Mouse (Mus musculus) embryonic stem cell, embryonic (primary cell): ENCODE measurements around the gene Zc3h15.

ENCODE experiments used
- CTCF ChIA-PET, 4 experiments: fragments of 300-600 bp in 2 of 4; fragments of 350-600 bp in 2 of 4; sonication (Branson Sonifier 250); formaldehyde crosslinking; loops; one replicate each; lab custom pipeline; 2022; ENCODE audit warnings: inconsistent platforms in 2 of 4; lab: Charles Lee
- POLR2A ChIA-PET, 4 experiments: fragments of 300-600 bp in 2 of 4; fragments of 350-600 bp in 2 of 4; sonication (Branson Sonifier 250); formaldehyde crosslinking; loops; one replicate each; lab custom pipeline; 2022; ENCODE audit warnings: antibody characterized with exemption in 4 of 4, inconsistent platforms in 1 of 4; lab: Charles Lee

Gene Zc3h15

GRCm38 (mm10) chr2:83692651-83693545, 48.7 kb downstream of the Zc3h15 start:
- ChIA-PET CTCF (interaction anchor here in 1 of 4 experiments (1.5 to 2.3 kb wide), 2 partner anchors 23 to 83 kb away, joined by 3 to 10 read pairs; no protein-coding TSS in a partner anchor), POLR2A (interaction anchor here (0.5 to 3.3 kb wide), 50 partner anchors 9 to 783 kb away, joined by 3 to 38 read pairs (median 4); partner anchors contain the start of genes Zc3h15 (in 3 of the 4), Itgav (in 2 of the 4), Fam171b (in 1 of the 4) and Tfpi (in 1 of the 4))

- CTCF ChIA-PET, result interaction anchor here in 1 of 4 experiments (0.5 to 2.3 kb wide), 2 partner anchors 24 to 1105 kb away, joined by 5 to 10 read pairs; no protein-coding TSS in a partner anchor
- POLR2A ChIA-PET, result interaction anchor here in 2 of 4 experiments (1.3 to 3.2 kb wide), 4 partner anchors 12 to 50 kb away, joined by 4 to 38 read pairs (median 10); partner anchors contain the start of gene Zc3h15 (in 1 of the 2)
These were observed 49.8 kb downstream of the Zc3h15 start for GRCm38 (mm10) chr2:83694061-83694460.

DNA sequence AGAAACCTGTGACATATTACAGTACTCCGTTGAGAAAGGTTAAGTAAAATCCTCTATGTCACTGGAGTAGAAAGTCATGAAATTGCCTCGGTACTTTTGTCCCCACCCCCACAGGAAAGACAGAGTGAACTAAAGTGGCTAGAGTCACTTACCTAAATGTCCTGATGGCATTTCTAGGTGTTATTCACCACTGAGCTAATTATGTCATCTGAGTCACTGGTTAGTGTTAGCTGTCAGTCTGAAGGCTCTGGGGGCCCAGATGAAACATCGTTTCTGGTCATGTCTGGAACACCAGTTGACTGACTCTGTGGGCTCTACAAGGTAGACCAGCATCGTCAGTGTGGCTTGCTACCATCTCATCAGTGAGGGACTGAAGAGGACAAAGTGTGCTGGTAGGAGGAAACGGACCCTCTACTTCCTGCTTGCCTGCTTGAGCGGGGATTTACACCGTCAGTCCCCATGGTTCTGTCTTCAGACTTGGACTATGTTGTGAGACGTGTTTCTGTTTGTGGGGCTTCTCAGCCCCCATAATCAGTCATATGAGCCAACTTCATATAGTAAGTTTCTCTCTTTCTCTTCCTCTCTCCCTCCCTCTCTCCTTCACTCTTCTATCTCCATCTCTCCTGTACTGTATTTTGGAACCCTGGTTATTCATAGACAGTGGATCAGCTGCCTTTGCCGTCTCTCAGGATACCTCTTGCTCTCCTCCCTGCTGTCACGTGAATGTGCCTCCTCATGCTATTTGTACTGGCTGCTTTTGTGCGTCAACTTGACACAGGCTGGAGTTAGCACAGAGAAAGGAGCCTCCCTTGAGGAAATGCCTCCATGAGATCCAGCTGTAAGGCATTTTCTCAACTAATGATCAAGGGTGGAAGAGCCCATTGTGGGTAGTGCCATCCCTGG, 51.4 kb downstream of the Zc3h15 start:
- CTCF ChIA-PET, result interaction anchor here in 1 of 4 experiments (0.9 kb wide), 1 partner anchor 14 kb away, joined by 3 read pairs; no protein-coding TSS in a partner anchor

GRCm38 (mm10) chr2:83698484-83698883, 54.2 kb downstream of the Zc3h15 start:
- ChIA-PET POLR2A (no interaction called here), CTCF (interaction anchor here in 1 of 4 experiments (1.2 kb wide), 1 partner anchor 31 kb away, joined by 4 read pairs; no protein-coding TSS in a partner anchor)

More for the DNA sequence above, 51.4 kb downstream of the Zc3h15 start:
- POLR2A ChIA-PET, result interaction anchor here in 2 of 4 experiments (1.0 to 1.6 kb wide), 2 partner anchors 10 to 14 kb away, joined by 3 to 4 read pairs; no protein-coding TSS in a partner anchor

DNA sequence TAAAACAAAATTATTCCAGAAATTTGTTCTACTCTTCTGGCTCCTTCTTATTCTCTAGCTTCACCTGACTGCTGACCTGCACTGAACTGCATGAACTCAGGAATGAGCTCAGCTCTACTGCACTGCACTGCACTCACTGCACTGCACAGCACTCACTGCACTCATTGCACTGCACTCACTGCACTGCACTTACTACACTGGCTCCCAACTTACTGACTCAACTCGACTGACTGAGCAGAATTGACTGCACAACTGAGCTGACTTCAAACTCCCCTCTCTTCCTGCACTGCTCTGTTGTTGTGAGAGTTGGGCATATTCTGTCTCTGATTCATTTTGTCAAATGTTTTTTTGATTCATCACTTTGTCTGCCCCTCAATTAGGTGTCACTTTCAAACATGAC, 55.1 kb downstream of the Zc3h15 start:
- ChIA-PET CTCF (interaction anchor here in 2 of 4 experiments (0.6 to 1.2 kb wide), 5 partner anchors 11 to 1931 kb away, joined by 3 to 5 read pairs (median 4); no protein-coding TSS in a partner anchor), POLR2A (no interaction called here)

DNA sequence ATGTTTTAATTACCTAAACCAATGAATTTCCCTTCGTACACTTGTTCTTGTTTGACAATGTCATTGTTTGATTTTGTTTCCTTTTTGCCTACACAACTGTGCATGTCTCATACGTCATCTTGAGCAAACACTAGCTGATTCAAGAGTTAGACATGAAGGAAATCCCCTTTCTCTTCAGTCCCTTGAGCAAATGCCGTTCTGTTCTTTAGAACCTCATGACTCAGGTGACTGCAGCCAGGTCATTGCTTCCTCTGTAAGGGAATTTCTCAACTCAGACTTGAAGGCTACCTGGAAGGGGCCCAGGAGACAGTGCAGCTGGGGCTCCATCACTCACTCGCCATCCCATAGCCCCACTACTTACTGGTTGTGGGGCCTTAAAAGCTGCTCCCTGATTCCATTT, 56.4 kb downstream of the Zc3h15 start:
- CTCF ChIA-PET, result interaction anchor here in 1 of 4 experiments (0.8 to 1.4 kb wide), 2 partner anchors 9 to 24 kb away, joined by 4 to 6 read pairs; partner anchors contain the start of gene Itgav
- POLR2A ChIA-PET, result interaction anchor here in 3 of 4 experiments (0.5 to 2.8 kb wide), 8 partner anchors 8 to 689 kb away, joined by 3 to 44 read pairs (median 5); partner anchors contain the start of gene Itgav (in 2 of the 3)

DNA sequence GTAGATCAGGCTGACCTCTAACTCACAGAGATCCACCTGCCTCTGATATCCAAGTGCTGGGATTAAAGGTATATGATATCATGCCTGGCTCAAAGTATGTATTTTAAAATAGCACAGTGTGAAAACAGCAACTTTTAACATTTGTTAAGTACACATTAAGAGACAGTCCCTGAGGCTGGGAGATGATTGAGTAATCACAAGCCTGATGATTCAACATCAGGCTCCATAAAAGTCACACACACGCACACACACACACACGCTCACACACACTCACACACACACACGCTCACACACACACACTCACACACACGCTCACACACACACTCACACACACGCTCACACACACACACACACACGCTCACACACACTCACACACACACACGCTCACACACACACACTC, 58.2 kb downstream of the Zc3h15 start:
- CTCF ChIA-PET, result no interaction called here
- POLR2A ChIA-PET, result interaction anchor here in 2 of 4 experiments (0.7 to 2.8 kb wide), 6 partner anchors 8 to 22 kb away, joined by 5 to 44 read pairs (median 8); partner anchors contain the start of gene Itgav (in 2 of the 2)

DNA sequence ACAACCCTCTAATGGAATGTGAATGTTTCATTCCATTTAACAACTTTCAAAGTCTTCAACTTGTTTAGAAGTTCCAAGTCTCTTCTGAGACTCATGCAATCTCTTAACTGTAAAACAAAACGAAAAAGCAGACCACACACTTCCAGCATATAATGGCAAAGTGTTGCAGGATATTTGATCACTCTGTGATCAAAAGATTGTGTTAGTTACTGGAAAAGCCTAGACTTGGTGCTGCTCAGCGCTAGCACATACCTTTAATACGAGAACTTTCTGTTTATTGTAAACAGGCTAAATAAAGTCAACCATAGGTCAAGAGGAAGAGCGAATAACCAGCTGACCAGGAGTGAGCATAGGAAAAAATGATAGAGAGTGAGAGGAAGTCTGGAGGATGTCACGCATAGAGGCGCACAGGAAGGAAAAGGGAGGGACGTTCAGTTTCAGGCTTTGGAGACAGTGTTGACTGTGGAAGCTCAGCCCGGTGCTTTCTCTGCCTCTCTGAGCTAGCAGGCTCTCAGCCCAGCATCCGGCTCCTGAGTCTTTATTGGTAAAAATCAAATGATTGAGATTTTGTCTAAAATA, 61.4 kb downstream of the Zc3h15 start:
- CTCF ChIA-PET, result interaction anchor here in 1 of 4 experiments (0.6 kb wide), 2 partner anchors 66 kb away, joined by 5 read pairs; no protein-coding TSS in a partner anchor
- POLR2A ChIA-PET, result interaction anchor here in 2 of 4 experiments (1.0 to 3.1 kb wide), 5 partner anchors 10 to 19 kb away, joined by 3 to 11 read pairs (median 5); partner anchors contain the start of gene Itgav (in 1 of the 2)

- POLR2A ChIA-PET, result interaction anchor here (0.7 to 4.1 kb wide), 34 partner anchors 8 to 1032 kb away, joined by 3 to 38 read pairs (median 4); partner anchors contain the start of genes Itgav (in 2 of the 4) and Zc3h15 (in 2 of the 4)
- CTCF ChIA-PET, result interaction anchor here in 3 of 4 experiments (0.5 to 1.0 kb wide), 4 partner anchors 9 to 89 kb away, joined by 3 to 5 read pairs (median 4); no protein-coding TSS in a partner anchor
These were observed 65.8 kb downstream of the Zc3h15 start for GRCm38 (mm10) chr2:83709896-83710524.

- CTCF ChIA-PET, result interaction anchor here in 1 of 4 experiments (0.7 kb wide), 1 partner anchor 58 kb away, joined by 5 read pairs; no protein-coding TSS in a partner anchor
- POLR2A ChIA-PET, result interaction anchor here in 3 of 4 experiments (0.6 to 1.3 kb wide), 10 partner anchors 12 to 922 kb away, joined by 3 to 13 read pairs (median 4); no protein-coding TSS in a partner anchor
These were observed 69.0 kb downstream of the Zc3h15 start for GRCm38 (mm10) chr2:83713281-83713680.

- ChIA-PET CTCF (interaction anchor here in 1 of 4 experiments (0.7 kb wide), 2 partner anchors 17 to 57 kb away, joined by 5 to 10 read pairs; no protein-coding TSS in a partner anchor), POLR2A (interaction anchor here (0.6 to 1.3 kb wide), 17 partner anchors 8 to 99 kb away, joined by 3 to 13 read pairs (median 3); partner anchors contain the start of genes Itgav (in 2 of the 4) and Fam171b (in 1 of the 4))
These were observed 69.7 kb downstream of the Zc3h15 start for GRCm38 (mm10) chr2:83713946-83714345.
